Mouse (Mus musculus): ENCODE results near the gene S100a1. TPM values are rescaled to one million over a fixed set of nuclear protein-coding genes. Genes with fewer than 3 reads are reported as not detected.

Gene S100a1
- polyA plus RNA-seq, 1 experiment from 2014 or later: 8.4 TPM

DNA sequence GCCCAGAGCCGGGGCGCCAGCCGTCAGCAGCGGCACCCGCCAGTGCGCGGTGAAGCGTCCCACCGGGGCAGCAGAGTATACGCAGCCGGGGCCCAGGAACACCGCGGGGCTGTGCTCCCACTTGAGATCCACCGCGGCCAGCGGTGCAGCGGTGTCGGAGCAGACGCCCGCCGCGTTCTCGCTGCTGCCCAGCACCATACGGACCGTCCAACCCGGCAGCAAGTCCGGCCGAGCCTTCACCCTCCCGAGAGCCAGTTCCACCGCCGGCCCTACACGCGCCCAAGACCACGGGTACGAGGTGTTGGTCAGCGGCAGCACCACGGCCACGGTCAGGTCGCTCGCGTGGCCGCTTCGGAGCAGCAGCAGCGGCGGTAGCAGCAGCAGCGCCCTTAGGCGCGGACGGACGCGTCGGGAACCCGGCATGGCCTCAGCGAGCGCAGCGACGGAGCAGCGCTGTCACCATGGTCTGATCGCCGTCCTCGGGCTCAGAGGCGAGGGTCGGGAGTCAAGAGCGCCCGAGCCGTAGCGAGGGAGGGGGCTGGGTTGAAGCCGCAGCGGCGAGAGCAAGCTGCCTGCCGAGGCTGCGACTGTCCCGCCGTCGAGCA is 49.0 kb downstream of the S100a1 start:
- Histone ChIP-seq H3K27ac (ENCODE audit: low read depth, low read length) (no peak overlapping the region), H3K9me3 (ENCODE audit: control insufficient read depth, low read length) (no peaks in the 10 kb centered on the region), H3K4me1 (replicated peaks; ENCODE audit: control insufficient read depth, insufficient read depth, low read length) (0 out of 2 replicates have a peak, but pooled peaks cover 2% of the 10 kb centered on the region), H3K36me3 (ENCODE audit: control insufficient read depth, insufficient read depth, low read length) (no peaks in the 10 kb centered on the region), H3K27me3 (ENCODE audit: control insufficient read depth, insufficient read depth, low read length) (peaks cover 37% of the 10 kb centered on the region), H3K4me3 (ENCODE audit: low read depth, low read length) (peak overlapping the region; percentile 34), H3K4me2 (replicated peaks; ENCODE audit: low read depth, low read length) (peak overlapping the region; percentile 60), H3K9ac (ENCODE audit: low read depth, low read length) (peak overlapping the region; percentile 27)
- DNase-seq (ENCODE audit: low spot score) (peak; percentile 60), ATAC-seq (ENCODE audit: low FRiP score) (peak; percentile 45)
- WGBS: 1% methylated on average over 73 of the region's 75 CpGs

DNA sequence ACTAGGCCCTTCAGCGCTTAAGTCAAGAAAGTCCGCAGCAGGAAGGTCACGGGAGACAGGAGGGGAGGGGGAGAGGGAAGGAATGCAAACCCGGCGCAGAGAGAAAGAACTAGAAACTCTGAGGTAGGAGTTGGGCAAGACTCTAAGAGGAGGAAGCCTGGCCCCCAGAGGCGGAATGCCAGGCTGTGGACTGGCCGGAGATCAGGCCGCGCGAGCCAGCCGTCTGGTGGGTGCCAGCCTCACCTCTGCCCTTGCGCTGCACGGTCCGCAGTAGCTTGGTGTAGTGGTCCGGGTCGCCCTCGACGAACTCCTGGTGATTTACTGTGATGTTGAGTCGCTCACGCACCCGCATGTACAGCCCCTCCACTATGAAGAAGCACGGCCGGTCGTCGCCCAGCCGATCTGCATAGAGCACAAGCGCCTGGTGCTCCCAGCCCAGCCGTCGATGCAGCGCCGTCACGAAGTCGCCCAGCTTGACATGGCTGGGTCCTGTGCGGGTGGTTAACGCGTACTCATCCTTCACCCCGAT is 49.6 kb downstream of the S100a1 start:
- Histone ChIP-seq H3K36me3 (ENCODE audit: control insufficient read depth, insufficient read depth, low read length) (no peaks in the 10 kb centered on the region), H3K9me3 (ENCODE audit: control insufficient read depth, low read length) (no peaks in the 10 kb centered on the region), H3K27ac (ENCODE audit: low read depth, low read length) (no peak overlapping the region), H3K4me3 (ENCODE audit: low read depth, low read length) (peak overlapping the region; percentile 34), H3K4me1 (replicated peaks; ENCODE audit: control insufficient read depth, insufficient read depth, low read length) (0 out of 2 replicates have a peak, but pooled peaks cover 2% of the 10 kb centered on the region), H3K27me3 (ENCODE audit: control insufficient read depth, insufficient read depth, low read length) (peaks cover 37% of the 10 kb centered on the region), H3K9ac (ENCODE audit: low read depth, low read length) (peak overlapping the region; percentile 27; the same call in 1 of the 2 replicates), H3K4me2 (replicated peaks; ENCODE audit: low read depth, low read length) (peak overlapping the region; percentile 60)
- 0 out of 2 replicates have a peak, but pooled peaks have one; percentile 20 for ATAC-seq (ENCODE audit: low FRiP score)
- peak; percentile 56 for DNase-seq (ENCODE audit: low spot score)
- 10% methylated on average over 37 of the region's 37 CpGs for WGBS

DNA sequence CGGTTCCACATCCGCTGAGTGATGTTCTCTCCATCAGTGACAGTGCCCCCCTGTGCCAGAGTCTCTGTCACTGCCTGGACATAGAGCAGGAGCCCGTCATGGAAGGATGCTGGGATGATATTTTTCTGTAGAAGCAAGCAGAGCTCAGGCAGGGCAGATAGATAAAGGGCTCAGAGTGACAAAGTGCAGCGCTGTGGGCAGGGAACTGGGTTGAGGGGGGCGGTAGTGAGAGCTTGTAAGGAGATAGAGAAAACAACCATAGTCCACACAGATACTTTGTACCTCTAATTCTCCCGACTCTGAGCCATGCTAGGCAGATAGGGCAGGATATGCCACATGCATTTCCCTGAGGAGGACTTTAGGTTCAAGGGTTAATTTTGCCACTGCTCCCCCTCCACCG is 51.6 kb downstream of the S100a1 start:
- Histone ChIP-seq H3K4me3 (ENCODE audit: low read depth, low read length) (no peak overlapping the region), H3K27me3 (ENCODE audit: control insufficient read depth, insufficient read depth, low read length) (peaks cover 37% of the 10 kb centered on the region), H3K9me3 (ENCODE audit: control insufficient read depth, low read length) (no peaks in the 10 kb centered on the region), H3K9ac (ENCODE audit: low read depth, low read length) (no peak overlapping the region), H3K36me3 (ENCODE audit: control insufficient read depth, insufficient read depth, low read length) (no peaks in the 10 kb centered on the region), H3K4me1 (replicated peaks; ENCODE audit: control insufficient read depth, insufficient read depth, low read length) (0 out of 2 replicates have a peak, but pooled peaks cover 2% of the 10 kb centered on the region), H3K27ac (ENCODE audit: low read depth, low read length) (no peak overlapping the region), H3K4me2 (replicated peaks; ENCODE audit: low read depth, low read length) (no peak overlapping the region)
- DNase-seq (ENCODE audit: low spot score) (no peak), ATAC-seq (ENCODE audit: low FRiP score) (no peak)
- 41% methylated on average over 7 of the region's 7 CpGs for WGBS

DNA sequence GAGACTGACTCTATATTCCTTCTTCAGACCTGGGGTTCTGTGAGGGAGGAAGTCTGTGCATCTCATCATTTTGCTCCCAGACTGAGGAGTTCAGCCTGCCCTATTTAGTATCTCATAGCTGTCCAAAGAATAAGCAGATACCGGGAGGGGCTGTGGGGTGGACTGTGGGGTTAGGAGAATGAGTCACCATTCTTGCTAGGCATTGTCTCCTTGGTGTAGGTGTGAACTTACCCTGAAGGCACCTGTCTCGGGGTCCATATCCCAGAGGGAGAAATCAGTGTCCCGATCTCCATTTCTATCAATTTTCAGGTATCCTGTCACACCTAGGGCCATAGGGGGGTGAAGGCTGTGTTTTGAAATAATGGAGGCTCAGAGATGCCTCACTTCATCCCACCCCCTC is 52.3 kb downstream of the S100a1 start:
- H3K4me1 ChIP-seq (replicated peaks; ENCODE audit: control insufficient read depth, insufficient read depth, low read length): 0 out of 2 replicates have a peak, but pooled peaks cover 2% of the 10 kb centered on the region
- no peaks in the 10 kb centered on the region for H3K36me3 ChIP-seq (ENCODE audit: control insufficient read depth, insufficient read depth, low read length)
- H3K27ac ChIP-seq (ENCODE audit: low read depth, low read length): no peak overlapping the region
- no peak overlapping the region for H3K9ac ChIP-seq (ENCODE audit: low read depth, low read length)
- peaks cover 37% of the 10 kb centered on the region for H3K27me3 ChIP-seq (ENCODE audit: control insufficient read depth, insufficient read depth, low read length)
- 92% methylated on average over 3 of the region's 3 CpGs for WGBS
- no peak overlapping the region for H3K4me3 ChIP-seq (ENCODE audit: low read depth, low read length)
- H3K4me2 ChIP-seq (replicated peaks; ENCODE audit: low read depth, low read length): no peak overlapping the region
- H3K9me3 ChIP-seq (ENCODE audit: control insufficient read depth, low read length): no peaks in the 10 kb centered on the region
- DNase-seq (ENCODE audit: low spot score): no peak
- no peak for ATAC-seq (ENCODE audit: low FRiP score)

Other genes starting within 250 kb of the S100a1 start
- 3.8 and 4.5 TPM in 2 replicates for gene Dennd4b, start 249.2 kb downstream of the S100a1 start, polyA plus RNA-seq (2014; fragmentation: Nextera tagmentation; extraction: Ambion mirVana)
- 13.6 and 26.0 TPM in 2 replicates for gene Gatad2b, start 221.2 kb downstream of the S100a1 start, polyA plus RNA-seq (2014; fragmentation: Nextera tagmentation; extraction: Ambion mirVana)
- 13.5 and 14.8 TPM in 2 replicates for gene Slc27a3, start 124.5 kb downstream of the S100a1 start, polyA plus RNA-seq (2014; fragmentation: Nextera tagmentation; extraction: Ambion mirVana)
- gene Ints3, start 80.8 kb downstream of the S100a1 start, polyA plus RNA-seq (2014; fragmentation: Nextera tagmentation; extraction: Ambion mirVana): 34.2 and 34.7 TPM in 2 replicates
- 2.5 and 3.7 TPM in 2 replicates for gene Npr1, start 48.5 kb downstream of the S100a1 start, polyA plus RNA-seq (2014; fragmentation: Nextera tagmentation; extraction: Ambion mirVana)
- 364 and 368 TPM in 2 replicates for gene Ilf2, start 38.3 kb downstream of the S100a1 start, polyA plus RNA-seq (2014; fragmentation: Nextera tagmentation; extraction: Ambion mirVana)
- gene Snapin, start 23.4 kb downstream of the S100a1 start, polyA plus RNA-seq (2014; fragmentation: Nextera tagmentation; extraction: Ambion mirVana): 72.3 and 77.9 TPM in 2 replicates
- gene Chtop, start 4.9 kb downstream of the S100a1 start, polyA plus RNA-seq (2014; fragmentation: Nextera tagmentation; extraction: Ambion mirVana): 138 and 143 TPM in 2 replicates
- 10.9 and 15.0 TPM in 2 replicates for gene S100a13, start within 50 bp of the S100a1 start, polyA plus RNA-seq (2014; fragmentation: Nextera tagmentation; extraction: Ambion mirVana)
- gene S100a14, start 12.5 kb upstream of the S100a1 start, polyA plus RNA-seq (2014; fragmentation: Nextera tagmentation; extraction: Ambion mirVana): not detected in 2 replicates
- 57.0 and 59.8 TPM in 2 replicates for gene S100a16, start 22.9 kb upstream of the S100a1 start, polyA plus RNA-seq (2014; fragmentation: Nextera tagmentation; extraction: Ambion mirVana)
- 0.39 TPM in 1 of 2 replicates, not detected in the other for gene S100a3, start 46.2 kb upstream of the S100a1 start, polyA plus RNA-seq (2014; fragmentation: Nextera tagmentation; extraction: Ambion mirVana)
- gene S100a2, start 75.9 kb upstream of the S100a1 start, polyA plus RNA-seq (2014; fragmentation: Nextera tagmentation; extraction: Ambion mirVana): not detected in 2 replicates
- gene Gm42674, start 87.5 kb upstream of the S100a1 start, polyA plus RNA-seq (2014; fragmentation: Nextera tagmentation; extraction: Ambion mirVana): not detected in 2 replicates
- 0.91 and 1.4 TPM in 2 replicates for gene S100a4, start 89.4 kb upstream of the S100a1 start, polyA plus RNA-seq (2014; fragmentation: Nextera tagmentation; extraction: Ambion mirVana)
- gene S100a5, start 94.1 kb upstream of the S100a1 start, polyA plus RNA-seq (2014; fragmentation: Nextera tagmentation; extraction: Ambion mirVana): not detected in 2 replicates
- gene S100a6, start 98.5 kb upstream of the S100a1 start, polyA plus RNA-seq (2014; fragmentation: Nextera tagmentation; extraction: Ambion mirVana): 23.5 and 25.9 TPM in 2 replicates
- not detected in 2 replicates for gene S100a7a, start 139.6 kb upstream of the S100a1 start, polyA plus RNA-seq (2014; fragmentation: Nextera tagmentation; extraction: Ambion mirVana)
- gene S100a8, start 154.6 kb upstream of the S100a1 start, polyA plus RNA-seq (2014; fragmentation: Nextera tagmentation; extraction: Ambion mirVana): 2.8 and 4.2 TPM in 2 replicates
- 0.86 and 3.1 TPM in 2 replicates for gene S100a9, start 181.3 kb upstream of the S100a1 start, polyA plus RNA-seq (2014; fragmentation: Nextera tagmentation; extraction: Ambion mirVana)
- not detected in 2 replicates for gene Pglyrp4, start 212.5 kb upstream of the S100a1 start, polyA plus RNA-seq (2014; fragmentation: Nextera tagmentation; extraction: Ambion mirVana)